Mouse (Mus musculus): ENCODE data around the gene Pnma5.

- TF ChIP-seq POLR2A (IDR thresholded peaks at IDR 0.05; ENCODE audit: borderline replicate concordance, control insufficient read depth, low read depth, low read length) (no peak), CTCF (IDR thresholded peaks at IDR 0.05; ENCODE audit: control insufficient read depth, insufficient read depth, low read length) (peak; percentile 92)
Measured at GRCm38 (mm10) chrX:73053860-73054563, 17.1 kb upstream of the Pnma5 start.
